Mouse (Mus musculus) neutrophil, adult 65 days (primary cell): Measurements from ENCODE around the gene Gm3047. TPM values are rescaled to one million over a fixed set of nuclear protein-coding genes. Genes with fewer than 3 reads are reported as not detected.

ENCODE experiments used
- total RNA-seq: library from RNA; stranded (reverse); gene quantifications from 2 replicates; pipeline ENCODE4 v1.2.4, GENCODE M21; 2023

Gene Gm3047
- total RNA-seq: not detected in 2 replicates

GRCm38 (mm10) chr14:4555105-4555504 is at the start of gene Gm3047:
TSS of gene Gm3047 (plus strand) at chr14:4555405.

Other genes starting within 250 kb of the Gm3047 start
- not detected in 2 replicates for gene Gm3149, start 238.1 kb upstream of the Gm3047 start, total RNA-seq
- gene 2610042L04Rik, start 220.6 kb upstream of the Gm3047 start, total RNA-seq: not detected in 2 replicates
- gene Gm3159, start 157.9 kb upstream of the Gm3047 start, total RNA-seq: not detected in 2 replicates
- gene Gm3164, start 140.0 kb upstream of the Gm3047 start, total RNA-seq: not detected in 2 replicates
- gene Gm3173, start 124.4 kb upstream of the Gm3047 start, total RNA-seq: not detected in 2 replicates
- not detected in 2 replicates for gene Gm3182, start 73.7 kb upstream of the Gm3047 start, total RNA-seq
- gene Gm8159, start 76.9 kb downstream of the Gm3047 start, total RNA-seq: not detected in 2 replicates
- gene Gm3239, start 108.8 kb downstream of the Gm3047 start, total RNA-seq: not detected in 2 replicates
- gene Gm7876, start 153.8 kb downstream of the Gm3047 start, total RNA-seq: not detected in 2 replicates
- gene Gm3252, start 171.4 kb downstream of the Gm3047 start, total RNA-seq: not detected in 2 replicates
- not detected in 2 replicates for gene Gm9602, start 220.9 kb downstream of the Gm3047 start, total RNA-seq